Mouse (Mus musculus): ENCODE measurements around the gene Gse1.

GRCm38 (mm10) chr8:120276891-120277426 lies 48.7 kb downstream of the Gse1 start:
- TF ChIP-seq CTCF (conservative IDR thresholded peaks at IDR 0.05; ENCODE audit: low read length) (0 out of 2 replicates have a peak, but pooled peaks have one; percentile 15), NANOG (IDR thresholded peaks at IDR 0.05; ENCODE audit: borderline replicate concordance, low read length) (no peak), POU5F1 (IDR thresholded peaks at IDR 0.05; ENCODE audit: borderline replicate concordance, low read length) (no peak)

All from E14TG2a.4 (cell line).